Mouse (Mus musculus) megakaryocyte progenitor cell, adult 5-6 weeks (primary cell): ENCODE data around the gene Rbm12b1. TPM values are rescaled to one million over a fixed set of nuclear protein-coding genes. Genes with fewer than 3 reads are reported as not detected.
A peak's percentile ranks its signal among the peaks of the same experiment; 100 is the strongest.
"Not testable (repeated sequence)": the region's sequence is repeated elsewhere in the genome, so short reads cannot be mapped to it uniquely, and the experiment has no call there.

Experiments used
- ATAC-seq: replicated peaks from 2 replicates; pipeline ENCODE4 v1.8.0; 2016; ENCODE audit warnings: mild to moderate bottlenecking, moderate TSS enrichment, inconsistent platforms; ENCODE audit not compliant: poor library complexity
- total RNA-seq, 2 experiments: library from RNA; stranded (forward) in 1 of 2; stranded (reverse) in 1 of 2; fragments of 157-497, 149-512 nt in 1 of 2; fragments of 200-1000 nt in 1 of 2; gene quantifications; 2 replicates each; pipeline versions ENCODE4 v1.2.3 to v1.2.4; 2015 to 2017

The Rbm12b1 gene
- total RNA-seq (2015) (5.5 and 7.4 TPM in 2 replicates), total RNA-seq (2017) (11.6 and 13.2 TPM in 2 replicates)

- ATAC-seq, result peak; percentile 92
Observed at GRCm38 (mm10) chr4:12140141-12140567, at the start of gene Rbm12b1. Gene Rbm12b1, plus strand, starts transcription at chr4:12140264.

GRCm38 (mm10) chr4:12140592-12141062 is 563 bp downstream of the Rbm12b1 start:
- peak; percentile 79 for ATAC-seq

- ATAC-seq, result not testable (repeated sequence)
Observed at GRCm38 (mm10) chr4:12141516-12141915, 1.5 kb downstream of the Rbm12b1 start.

- ATAC-seq, result no peak
Observed at GRCm38 (mm10) chr4:12147660-12148059, 7.6 kb downstream of the Rbm12b1 start.

GRCm38 (mm10) chr4:12170986-12171317 is 30.9 kb downstream of the Rbm12b1 start:
- no peak for ATAC-seq

GRCm38 (mm10) chr4:12171318-12172091 is 31.4 kb downstream of the Rbm12b1 start, which contains the start of gene Fam92a:
Gene Fam92a, minus strand, starts transcription at chr4:12172015.
- peak; percentile 81 for ATAC-seq

GRCm38 (mm10) chr4:12178992-12179391 is 38.9 kb downstream of the Rbm12b1 start:
- no peak for ATAC-seq

Other genes with a start within 250 kb of the Rbm12b1 start
- gene Gm10604, start 159.0 kb upstream of the Rbm12b1 start, total RNA-seq (2015), result not detected in 2 replicates
- gene Gm10604, start 159.0 kb upstream of the Rbm12b1 start, total RNA-seq (2017), result not detected in 2 replicates
- gene Rbm12b2, start 50.8 kb upstream of the Rbm12b1 start, total RNA-seq (2015), result 13.1 and 15.1 TPM in 2 replicates
- gene Rbm12b2, start 50.8 kb upstream of the Rbm12b1 start, total RNA-seq (2017), result 20.7 and 24.6 TPM in 2 replicates
- gene Fam92a, start 31.8 kb downstream of the Rbm12b1 start, total RNA-seq (2015), result 42.7 and 49.8 TPM in 2 replicates
- 41.6 and 42.4 TPM in 2 replicates for gene Fam92a, start 31.8 kb downstream of the Rbm12b1 start, total RNA-seq (2017)